Mouse (Mus musculus) lung, postnatal 0 days (tissue): ENCODE results near the gene Smarcad1.

Experiments
- CTCF ChIP-seq: IDR thresholded peaks from 2 replicates; pipeline ENCODE4 v1.5.1; 2016; ENCODE audit warnings: antibody characterized with exemption, mild to moderate bottlenecking
- EP300 ChIP-seq: IDR thresholded peaks from 2 replicates; pipeline ENCODE4 v1.6.1; 2016; ENCODE audit warnings: antibody characterized with exemption, mild to moderate bottlenecking, control low read depth

- TF ChIP-seq CTCF: no peak
- no peak for TF ChIP-seq EP300
Observed at GRCm38 (mm10) chr6:65023053-65023452, 19.3 kb upstream of the Smarcad1 start.
